Mouse (Mus musculus): Measurements from ENCODE around the gene Mfsd8.
"Not testable (repeated sequence)": the region's sequence is repeated elsewhere in the genome, so short reads cannot be mapped to it uniquely, and the experiment has no call there.

Gene Mfsd8

GRCm38 (mm10) chr3:40846473-40846956 lies at the start of gene Mfsd8:
TSS of gene Mfsd8 (minus strand) at chr3:40846886.
- DNase-seq (ENCODE audit: extremely low read depth, low read depth): peak; percentile 93

- peak; percentile 7 for DNase-seq (ENCODE audit: extremely low read depth, low read depth)
These were observed 47.6 kb upstream of the Mfsd8 start for GRCm38 (mm10) chr3:40894336-40894735.

- peak; percentile 93 for DNase-seq (ENCODE audit: extremely low read depth, low read depth)
These were observed 47.2 kb upstream of the Mfsd8 start for GRCm38 (mm10) chr3:40893816-40894258.

DNA sequence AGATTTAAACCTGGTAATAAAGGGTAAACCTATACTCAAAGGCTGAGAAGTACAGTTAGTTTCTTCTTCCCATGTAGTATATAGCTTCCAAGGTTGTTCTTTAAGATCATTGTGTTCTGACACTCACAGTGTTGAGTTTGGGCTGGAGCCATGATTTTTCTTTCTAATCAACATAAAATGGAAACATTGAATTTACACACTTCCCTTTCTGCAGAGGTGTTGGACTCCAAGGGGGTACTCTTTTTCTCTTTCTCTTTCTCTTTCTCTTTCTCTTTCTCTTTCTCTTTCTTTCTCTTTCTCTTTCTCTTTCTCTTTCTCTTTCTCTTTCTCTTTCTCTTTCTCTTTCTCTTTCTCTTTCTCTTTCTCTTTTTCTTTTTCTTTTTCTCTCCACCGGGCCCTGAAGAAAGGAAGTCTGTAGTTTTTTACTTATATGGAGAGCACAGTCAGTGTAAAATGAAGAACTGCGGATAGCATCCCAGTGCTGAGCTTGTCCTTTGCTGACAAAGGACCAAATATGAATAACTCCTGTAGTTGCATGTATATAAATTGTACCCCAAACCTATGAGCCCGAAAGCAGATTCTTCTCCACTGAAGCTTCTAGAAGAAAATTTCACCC lies 6.5 kb upstream of the Mfsd8 start:
- not testable (repeated sequence) for DNase-seq (ENCODE audit: extremely low read depth, low read depth)

DNA sequence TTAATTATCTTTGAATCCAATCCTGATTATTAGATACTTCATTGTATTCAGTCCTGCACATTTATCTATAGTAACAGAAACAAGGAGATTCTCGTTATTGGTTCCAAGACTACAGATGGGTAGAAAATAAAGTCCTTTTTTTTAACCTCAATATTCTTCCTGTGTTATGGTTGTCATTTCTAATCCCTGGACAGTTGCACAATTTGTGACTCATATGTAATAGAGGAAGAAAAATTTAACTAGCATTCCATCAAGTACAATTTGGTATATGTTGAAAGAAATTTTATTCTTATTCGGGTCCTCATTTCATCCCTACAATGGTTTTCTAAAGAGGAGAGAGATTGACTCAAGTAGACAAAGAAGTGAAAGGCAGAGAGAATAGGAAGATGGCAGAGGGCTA lies 1.2 kb upstream of the Mfsd8 start:
- not testable (repeated sequence) for DNase-seq (ENCODE audit: extremely low read depth, low read depth)

GRCm38 (mm10) chr3:40847018-40847417 lies 332 bp upstream of the Mfsd8 start:
- DNase-seq (ENCODE audit: extremely low read depth, low read depth): peak; percentile 13

DNA sequence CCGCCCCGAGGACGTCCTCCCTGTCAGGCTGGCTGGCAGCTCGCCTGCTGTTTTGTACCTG lies 101 bp upstream of the Mfsd8 start, which contains the start of gene Abhd18:
Gene Abhd18 (plus strand): TSS at position 14 of the 61 bp plus-strand sequence.
- DNase-seq (ENCODE audit: extremely low read depth, low read depth): not testable (repeated sequence)

DNA sequence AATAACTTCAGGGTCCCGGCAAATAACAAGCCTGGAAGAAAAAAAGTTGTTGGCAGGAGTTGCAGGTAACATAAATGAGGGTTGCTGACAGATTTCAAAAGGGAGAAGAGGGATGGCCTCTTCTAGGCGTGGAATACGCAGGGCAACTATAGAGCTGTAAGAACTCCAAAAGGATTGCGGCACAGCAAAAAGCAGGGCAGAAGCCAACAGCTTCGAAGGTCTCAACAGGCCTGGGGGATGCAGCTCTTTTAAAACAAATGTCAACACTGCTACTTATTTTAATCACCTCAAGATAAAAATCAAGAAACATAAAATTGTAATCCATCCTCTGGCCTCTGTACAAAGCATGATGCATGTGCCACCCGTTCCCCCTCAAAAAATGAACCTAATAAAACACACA lies 1.2 kb downstream of the Mfsd8 start:
- DNase-seq (ENCODE audit: extremely low read depth, low read depth): peak; percentile 6

DNA sequence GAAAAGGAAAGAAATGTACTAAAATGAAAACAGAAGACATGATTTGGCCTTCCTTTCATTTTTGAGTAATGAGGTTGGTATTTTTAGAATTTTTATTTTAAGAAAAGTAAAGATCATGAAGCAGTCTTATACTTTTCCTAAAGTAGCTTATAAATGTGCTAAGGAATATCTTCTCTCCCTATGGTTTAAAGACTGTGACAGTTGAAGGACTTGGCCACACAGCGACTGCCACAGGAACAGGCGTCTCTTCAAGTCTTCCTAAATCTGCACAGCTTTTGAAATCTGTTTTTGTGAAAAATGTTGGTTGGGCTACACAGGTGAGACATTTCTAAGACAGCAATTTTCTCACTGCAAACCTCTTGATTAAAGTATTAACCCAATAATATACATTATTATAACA lies 33.4 kb downstream of the Mfsd8 start:
- no peak for DNase-seq (ENCODE audit: extremely low read depth, low read depth)

GRCm38 (mm10) chr3:40809894-40810293 lies 36.8 kb downstream of the Mfsd8 start:
- no peak for DNase-seq (ENCODE audit: extremely low read depth, low read depth)

GRCm38 (mm10) chr3:40808686-40809085 lies 38.0 kb downstream of the Mfsd8 start:
- no peak for DNase-seq (ENCODE audit: extremely low read depth, low read depth)

- DNase-seq (ENCODE audit: extremely low read depth, low read depth): no peak
These were observed 39.8 kb downstream of the Mfsd8 start for GRCm38 (mm10) chr3:40806871-40807270.

- peak; percentile 21 for DNase-seq (ENCODE audit: extremely low read depth, low read depth)
These were observed 46.3 kb downstream of the Mfsd8 start for GRCm38 (mm10) chr3:40800373-40800823.

GRCm38 (mm10) chr3:40799530-40800372 lies 46.9 kb downstream of the Mfsd8 start, which contains the start of gene Plk4:
TSS of gene Plk4 (plus strand) at chr3:40800019.
- peak; percentile 85 for DNase-seq (ENCODE audit: extremely low read depth, low read depth)

DNA sequence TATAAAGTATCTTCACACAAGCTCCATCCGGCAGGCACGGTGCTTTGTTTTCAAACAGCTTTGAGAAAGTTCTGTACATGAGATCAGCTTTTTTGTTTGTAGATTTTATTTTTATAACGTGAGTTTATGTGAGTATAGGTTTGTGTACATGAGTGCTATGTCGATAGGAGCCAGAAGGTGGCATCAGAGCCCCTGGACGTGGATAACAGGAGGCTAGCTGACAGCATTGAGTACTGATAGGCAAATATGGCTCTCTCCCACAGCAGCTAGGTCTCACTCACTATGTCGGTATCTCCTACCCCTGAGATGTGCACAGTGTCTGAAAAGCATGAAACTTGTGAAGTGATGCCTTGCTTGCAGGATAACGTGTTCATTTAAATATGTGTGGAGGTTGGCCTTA lies 48.2 kb downstream of the Mfsd8 start:
- DNase-seq (ENCODE audit: extremely low read depth, low read depth): peak; percentile 81

DNA sequence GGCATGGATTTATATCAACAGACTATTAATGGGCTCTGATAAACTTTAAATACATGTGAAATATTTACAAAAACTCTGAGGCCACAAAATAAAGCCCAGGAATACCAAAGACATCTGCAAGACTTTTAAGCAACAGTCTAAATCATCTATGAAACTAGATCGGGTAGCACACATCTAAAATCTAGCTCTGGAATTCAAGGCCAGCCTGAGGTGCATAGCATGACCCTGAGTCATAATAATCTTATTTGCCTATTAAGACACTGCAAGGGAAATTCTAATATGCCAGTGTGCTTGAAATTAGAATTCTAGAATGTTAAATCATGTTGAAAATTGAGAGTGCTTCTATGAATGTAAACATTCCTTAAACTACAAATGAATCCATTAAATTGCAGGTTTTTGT lies 48.6 kb downstream of the Mfsd8 start:
- DNase-seq (ENCODE audit: extremely low read depth, low read depth): no peak

- no peak for DNase-seq (ENCODE audit: extremely low read depth, low read depth)
These were observed 52.9 kb downstream of the Mfsd8 start for GRCm38 (mm10) chr3:40793783-40794182.

Data from MEL-GATA-1-ER (cell line).